Mouse (Mus musculus) testis, postnatal 10 days (tissue): ENCODE measurements at regions not wholly inside any gene's neighbourhood (a gene's known extent, or its start where the extent isn't known, plus 50 kb on each side); places are given as distances from the start of the nearest gene placed in this dataset.

ENCODE experiments used
- DNase-seq: peaks from one replicate; pipeline ENCODE4 v3.0.0; 2021; ENCODE audit warnings: low spot score

DNA sequence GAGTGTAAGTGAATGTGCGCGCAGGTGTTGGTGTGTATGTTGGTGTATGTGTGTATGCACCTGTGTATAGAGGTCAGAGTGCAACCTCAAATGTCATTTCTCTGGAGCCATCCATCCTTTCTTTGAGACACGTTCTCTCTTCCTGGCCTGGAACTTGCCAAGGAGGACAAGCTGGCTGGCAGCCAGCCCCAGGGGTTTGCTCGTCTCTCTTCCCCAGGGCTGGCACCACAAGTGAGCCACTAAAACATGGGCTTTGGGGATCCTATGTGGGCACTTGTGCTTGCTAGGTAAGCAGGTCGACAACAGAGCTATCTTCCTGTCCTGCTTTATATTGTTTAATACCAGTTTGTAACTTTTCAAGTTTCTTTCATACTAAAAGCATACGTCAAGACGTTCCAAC lies 189.8 kb upstream of the Cxcr4 start:
- no peak for DNase-seq

DNA sequence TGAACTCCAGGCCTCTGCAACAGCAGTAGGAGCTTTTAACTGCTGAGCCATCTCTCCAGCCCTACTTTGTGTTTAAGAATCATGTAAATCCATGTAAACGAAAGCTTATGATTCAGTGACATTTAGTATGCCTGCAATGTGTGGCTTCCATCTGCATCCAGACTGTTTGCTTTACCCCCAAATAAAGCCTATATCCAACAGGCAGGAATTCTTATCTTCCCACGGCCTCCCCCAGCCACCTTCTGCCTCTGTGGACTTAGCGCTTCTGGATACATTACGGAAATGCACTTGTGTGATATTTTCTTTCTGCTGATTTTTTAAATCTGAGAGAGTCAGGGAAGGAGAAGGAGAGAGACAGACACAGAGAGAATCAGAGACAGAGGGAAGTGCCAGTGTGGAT lies 189.2 kb upstream of the Cxcr4 start:
- DNase-seq = no peak

DNA sequence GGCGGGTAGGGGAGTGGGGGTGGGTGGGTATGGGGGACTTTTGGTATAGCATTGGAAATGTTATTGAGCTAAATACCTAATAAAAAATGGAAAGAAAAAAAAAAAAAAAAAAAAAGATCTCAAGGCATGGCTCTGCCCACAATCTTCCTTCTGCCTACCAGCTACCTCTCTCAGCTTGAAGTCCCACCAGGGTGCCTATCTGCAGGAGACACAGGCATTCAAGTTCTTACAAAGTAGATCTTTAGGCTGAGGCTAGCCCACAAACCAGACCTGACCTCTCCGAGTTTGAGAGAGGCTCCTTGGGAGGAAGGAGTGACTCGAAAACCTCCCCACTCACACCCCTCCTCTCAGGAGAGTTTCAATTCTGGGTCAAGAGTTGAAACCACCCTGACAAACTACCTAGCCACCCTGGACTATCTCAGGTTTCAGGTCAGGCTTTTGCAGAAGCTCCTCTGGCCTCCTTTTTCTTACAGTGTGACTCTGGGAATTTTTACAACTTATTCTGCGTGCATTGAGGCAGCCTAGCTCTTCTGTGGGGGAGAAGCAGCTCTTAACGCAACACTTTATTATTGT lies 187.6 kb upstream of the Cxcr4 start:
- no peak for DNase-seq

DNA sequence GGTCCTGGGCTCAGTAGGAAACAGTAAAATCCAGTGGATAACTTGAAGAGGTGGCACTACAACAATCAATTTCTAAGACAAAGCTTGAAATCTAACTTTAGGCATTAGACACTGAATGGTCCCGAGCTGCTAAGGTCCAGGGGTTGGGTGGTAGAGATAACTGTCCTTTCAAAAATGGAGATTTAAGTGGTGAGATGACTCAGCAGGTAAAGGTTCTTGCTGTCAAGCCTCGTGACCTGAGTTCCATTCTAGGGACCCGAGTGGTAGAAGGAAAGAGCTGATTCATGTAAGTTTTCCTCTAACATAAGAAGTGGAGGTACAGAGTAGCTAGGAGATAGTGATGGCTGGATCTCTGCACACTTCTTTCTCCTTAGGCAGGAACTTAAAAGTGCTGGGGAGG lies 180.3 kb upstream of the Cxcr4 start:
- no peak for DNase-seq

DNA sequence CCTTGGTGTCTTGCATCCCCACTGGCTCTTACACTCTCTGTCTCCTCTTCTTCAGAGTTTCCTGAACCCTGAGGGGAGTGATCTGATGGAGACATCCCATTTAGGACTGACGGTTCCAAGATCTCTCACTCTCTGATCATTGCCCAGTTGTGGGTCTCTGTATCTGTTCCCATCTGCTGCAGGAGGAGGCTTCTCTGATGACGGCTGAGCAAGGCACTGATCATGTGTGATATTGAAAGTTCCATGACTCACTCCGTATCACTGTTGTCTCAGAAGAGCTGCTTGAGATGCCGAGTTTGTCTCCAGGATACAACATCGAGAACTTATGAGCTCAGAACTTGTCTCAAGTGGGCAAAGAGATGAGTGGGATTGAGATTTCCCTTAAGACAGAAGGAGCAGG lies 178.7 kb upstream of the Cxcr4 start:
- DNase-seq = no peak

DNA sequence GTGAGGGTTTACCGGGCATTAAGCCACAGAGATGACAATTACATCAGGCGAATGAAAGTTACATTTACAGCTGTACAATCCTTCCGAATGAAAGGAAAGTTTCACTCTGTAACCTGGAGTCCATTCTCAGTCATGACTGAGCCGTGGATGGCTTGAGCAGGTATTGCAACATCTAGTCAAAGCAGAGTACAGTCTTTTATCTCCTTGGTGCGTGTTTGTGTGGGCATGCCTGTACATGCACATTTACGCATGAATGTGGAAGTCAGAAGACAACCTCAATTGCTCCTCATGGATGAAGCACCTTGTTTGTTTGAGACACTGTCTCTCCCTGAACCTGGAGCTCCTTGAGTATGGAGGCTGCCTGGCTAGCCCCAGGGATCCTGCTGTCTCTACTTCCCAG lies 175.9 kb upstream of the Cxcr4 start:
- DNase-seq = no peak

DNA sequence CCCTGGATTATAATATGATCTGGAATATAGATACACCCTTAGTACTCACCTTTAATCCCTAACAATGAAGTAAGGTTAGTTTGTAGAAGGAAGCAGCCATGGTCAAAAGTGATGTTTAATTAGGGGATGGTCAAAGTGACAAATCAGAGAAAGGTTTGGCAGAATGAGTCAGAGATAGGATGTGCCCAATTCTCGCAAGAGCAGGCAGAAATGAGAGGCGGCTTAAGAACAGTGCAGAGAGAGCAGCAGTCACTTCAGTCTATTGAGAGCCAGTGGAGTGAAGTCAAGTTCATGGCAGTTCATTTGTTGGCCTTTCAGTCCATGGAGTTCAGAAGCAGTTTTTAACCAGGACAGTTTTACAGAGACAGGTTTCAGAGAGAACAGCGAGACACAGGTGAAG lies 175.3 kb upstream of the Cxcr4 start:
- no peak for DNase-seq

DNA sequence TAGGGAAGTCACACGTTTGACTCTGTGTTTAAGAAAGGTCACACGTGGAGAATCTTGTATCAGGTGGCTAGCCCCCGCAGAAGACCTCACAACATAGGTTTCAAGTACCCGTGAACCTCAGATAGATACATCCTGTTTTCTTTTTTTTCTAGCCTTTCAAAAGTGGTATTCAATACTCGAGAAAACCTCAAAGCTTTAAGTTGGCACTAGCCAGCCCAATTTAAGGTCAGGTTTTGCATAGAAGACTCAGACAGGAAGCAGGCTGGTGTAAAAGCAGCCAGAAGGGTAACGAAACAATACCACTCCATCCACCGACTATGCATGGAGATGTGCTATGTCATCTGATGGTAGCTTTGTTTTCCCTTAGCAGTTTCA lies 174.8 kb upstream of the Cxcr4 start:
- no peak for DNase-seq

DNA sequence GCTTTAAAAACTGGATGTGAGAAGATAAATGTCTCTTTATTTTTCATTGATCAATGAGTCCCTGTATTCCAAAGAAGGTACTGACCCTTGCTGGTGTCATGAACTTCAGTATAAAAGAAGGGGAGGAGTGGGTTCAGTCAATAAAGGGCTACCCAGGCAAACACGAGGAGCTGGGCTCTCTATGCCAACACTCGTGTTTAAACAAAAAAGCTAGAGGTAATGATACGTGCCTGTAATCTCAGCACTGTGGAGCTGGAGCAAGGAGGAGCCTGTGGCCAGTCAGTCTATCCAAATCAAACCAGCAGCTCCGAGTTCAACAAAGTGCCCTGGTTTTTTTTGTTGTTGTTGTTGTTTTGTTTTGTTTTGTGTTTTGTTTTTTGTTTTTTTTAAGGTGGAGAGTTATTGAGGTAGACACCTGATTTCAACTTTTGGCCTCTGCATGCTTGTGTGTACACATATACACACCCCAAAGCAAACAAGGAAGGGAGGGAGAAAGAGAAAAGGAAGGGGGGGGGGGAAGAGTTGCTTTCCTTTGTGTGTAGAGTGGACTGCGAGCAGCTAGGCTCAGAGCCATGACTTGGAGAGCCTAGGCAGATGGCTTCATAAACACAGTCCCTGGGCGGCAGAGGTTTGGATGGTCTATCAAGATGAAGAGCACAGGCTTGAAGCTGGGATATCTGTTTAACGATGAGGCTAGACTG lies 174.2 kb upstream of the Cxcr4 start:
- DNase-seq = no peak

DNA sequence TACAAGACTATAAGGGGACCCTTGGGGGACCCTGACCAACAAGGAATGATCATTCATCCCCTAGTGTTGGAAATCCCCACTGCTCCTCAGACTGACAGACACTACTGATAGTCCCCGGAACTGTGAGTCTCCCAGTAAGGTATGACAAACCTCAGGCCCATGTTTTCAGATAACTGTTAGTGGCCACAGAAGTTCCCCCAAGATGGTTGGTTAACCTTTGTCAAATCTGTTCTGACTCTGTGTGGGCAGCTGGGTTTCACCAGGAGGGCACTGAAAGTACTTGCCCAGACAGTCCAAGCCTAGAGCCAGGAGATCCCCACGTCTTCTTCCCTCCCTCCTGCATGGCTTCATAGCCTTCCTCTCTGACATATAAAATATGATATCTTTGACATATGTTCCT lies 173.5 kb upstream of the Cxcr4 start:
- DNase-seq = no peak

DNA sequence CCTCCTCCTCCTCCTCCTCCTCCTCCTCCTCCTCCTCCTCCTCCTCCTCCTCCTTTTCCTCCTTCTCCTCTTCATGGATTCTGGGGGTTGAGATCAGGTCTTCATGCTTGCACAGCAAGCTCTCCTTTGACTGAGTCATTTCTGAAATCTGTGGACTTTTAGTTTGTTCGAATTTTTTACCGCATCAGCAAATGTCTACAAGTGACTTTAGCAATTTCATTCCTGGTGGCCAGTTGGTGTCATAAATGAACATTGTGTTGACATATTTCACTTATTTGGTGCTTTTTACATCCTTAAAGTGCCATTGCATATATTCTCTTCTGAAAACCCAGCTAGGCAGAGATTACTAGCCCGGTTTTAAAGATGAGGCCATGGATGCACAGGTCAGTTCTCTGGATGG lies 173.0 kb upstream of the Cxcr4 start:
- DNase-seq = no peak

DNA sequence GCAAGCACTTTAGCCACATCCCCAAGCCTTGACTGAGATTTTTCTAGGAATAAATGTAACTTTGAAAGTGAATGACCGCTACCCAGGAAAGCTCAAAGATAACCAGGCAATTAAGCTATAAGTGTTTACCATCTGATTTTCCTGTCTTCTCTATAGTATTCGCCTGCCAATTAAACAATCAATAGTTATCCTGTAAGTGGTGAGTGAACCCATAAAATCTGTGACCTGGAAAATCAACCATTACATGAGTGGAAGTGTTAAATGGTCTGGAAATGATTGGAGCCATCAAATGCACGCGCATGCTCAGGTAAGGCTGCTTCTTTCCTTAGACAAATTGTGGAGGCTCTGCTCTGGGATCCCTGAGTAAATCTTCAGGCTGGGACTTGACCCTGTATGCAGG lies 170.8 kb upstream of the Cxcr4 start:
- DNase-seq = no peak

DNA sequence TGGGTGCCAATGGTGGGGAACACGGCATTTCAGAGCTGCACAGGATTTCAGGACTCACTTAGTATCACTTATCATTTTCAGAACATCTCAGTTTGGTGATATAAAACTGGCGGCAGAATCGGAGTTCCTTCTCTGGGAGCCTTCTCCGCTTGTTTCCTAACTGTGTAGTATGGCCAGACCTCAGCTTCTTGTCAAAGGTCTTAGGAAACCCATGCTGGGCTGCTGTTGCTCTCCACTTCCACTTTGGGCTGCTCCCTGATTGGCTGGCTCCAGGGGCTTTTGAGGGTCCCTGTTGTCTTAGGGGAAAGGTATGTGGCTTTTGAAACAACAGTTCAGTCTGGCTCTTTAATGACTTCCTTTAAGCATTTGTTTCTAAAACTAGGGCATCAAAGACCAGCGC lies 170.0 kb upstream of the Cxcr4 start:
- DNase-seq = no peak

DNA sequence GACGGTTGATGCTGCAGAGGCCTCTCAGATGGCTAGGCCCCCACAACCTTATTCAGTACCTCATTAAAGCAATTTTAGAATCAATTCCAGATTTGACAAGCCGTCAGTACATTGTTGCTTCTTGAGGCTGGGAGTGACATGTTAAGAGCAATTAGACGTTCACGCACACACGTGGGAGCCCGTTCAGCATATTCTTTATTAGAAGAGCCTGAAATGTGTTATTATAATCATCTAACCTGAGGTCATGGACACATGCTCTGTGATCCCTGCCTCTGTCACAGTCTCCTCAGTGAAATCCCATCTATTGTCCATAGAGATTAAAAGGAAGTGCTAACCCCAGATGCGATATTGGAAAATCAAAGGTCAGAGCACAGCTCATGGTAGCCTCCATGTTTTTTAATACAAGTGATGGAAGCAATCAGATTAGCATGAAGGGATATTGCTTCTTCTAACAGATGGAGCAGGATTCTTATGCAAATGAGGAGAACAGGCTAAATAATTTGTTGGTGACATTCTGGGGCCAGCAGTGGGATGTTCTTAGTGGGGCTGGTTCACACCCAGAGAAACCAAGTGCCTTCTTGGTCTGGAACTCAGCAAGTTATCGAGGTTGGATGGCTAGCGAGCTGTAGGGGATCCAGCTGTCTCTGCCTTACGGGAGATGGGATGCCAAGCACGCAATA lies 166.8 kb upstream of the Cxcr4 start:
- no peak for DNase-seq

DNA sequence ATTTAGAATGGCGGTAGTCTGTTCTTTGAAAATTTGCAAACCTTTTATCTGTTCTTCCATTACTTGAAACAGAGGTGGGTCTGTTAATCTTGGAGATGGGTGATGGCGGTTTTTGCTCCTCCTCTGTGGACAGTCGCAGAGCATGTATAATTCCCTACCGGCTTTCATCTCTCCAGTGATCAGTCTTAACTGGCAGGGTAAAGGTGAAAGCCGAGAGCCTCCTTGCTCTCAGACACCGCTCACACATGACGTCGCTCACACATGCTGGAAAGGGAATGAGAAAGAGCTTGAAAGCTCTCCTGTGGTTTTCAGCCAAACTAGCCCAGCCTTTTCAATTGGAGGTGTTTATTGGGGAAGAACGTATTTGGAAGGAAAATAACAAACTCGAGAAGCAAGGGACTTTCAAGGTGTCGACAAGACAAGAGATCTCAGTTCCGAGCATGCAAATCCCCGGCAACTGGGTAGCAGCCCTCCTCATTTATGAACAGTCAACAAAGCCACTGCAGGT lies 166.3 kb upstream of the Cxcr4 start:
- DNase-seq = no peak

DNA sequence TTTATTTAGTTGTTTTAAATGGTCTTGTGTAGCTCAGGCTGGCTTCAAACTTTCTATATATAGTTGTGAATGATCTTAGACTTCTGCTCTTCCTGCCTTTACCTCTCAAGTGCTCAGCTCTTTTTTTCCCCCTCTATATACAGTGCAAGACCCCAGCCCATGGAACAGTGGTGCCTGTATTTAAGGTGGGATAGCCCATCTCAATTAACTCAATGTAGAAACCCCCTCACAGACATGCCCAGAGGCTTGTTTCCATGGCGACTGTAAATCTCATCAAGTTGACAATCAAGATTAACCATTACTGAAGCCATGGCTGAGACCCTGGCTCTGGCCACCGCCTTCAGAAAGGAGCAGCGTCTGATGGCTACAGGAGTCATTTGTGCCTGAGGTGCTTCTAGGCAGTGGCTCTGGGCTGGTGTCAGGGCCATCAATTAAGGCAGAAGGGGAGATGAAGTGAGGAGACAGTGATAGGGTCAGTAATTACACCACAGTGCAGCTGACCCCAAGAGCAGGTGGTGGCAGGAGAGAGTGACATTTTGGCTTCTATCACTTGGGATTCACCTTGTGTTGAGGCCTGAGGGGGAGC lies 161.4 kb upstream of the Cxcr4 start:
- no peak for DNase-seq

DNA sequence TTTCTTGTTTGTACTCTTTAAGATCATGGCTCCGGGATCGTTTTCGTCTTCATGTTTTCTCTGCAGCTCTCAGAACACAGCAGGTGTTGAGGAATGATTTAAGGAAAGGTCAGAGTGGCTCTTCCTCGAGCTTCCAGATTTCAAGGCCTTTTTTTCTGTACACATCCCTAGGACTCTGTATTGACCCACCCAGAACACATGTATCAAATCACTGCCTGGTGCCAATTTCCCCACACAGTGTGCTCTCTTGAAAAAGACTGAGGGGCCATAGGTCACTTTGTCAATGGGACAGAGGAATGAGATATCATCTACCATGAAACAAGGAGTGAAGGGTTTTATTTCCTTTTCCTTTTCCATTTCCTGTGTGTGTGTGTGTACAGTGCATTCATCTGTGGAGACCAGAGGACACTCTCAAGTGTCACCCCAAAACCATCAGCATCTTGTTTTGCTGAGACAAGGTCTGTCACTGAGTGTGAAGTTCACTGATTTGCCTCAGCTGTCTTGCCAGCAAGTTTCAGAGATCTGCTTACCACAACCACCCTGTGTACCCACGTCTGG lies 157.4 kb upstream of the Cxcr4 start:
- no peak for DNase-seq

DNA sequence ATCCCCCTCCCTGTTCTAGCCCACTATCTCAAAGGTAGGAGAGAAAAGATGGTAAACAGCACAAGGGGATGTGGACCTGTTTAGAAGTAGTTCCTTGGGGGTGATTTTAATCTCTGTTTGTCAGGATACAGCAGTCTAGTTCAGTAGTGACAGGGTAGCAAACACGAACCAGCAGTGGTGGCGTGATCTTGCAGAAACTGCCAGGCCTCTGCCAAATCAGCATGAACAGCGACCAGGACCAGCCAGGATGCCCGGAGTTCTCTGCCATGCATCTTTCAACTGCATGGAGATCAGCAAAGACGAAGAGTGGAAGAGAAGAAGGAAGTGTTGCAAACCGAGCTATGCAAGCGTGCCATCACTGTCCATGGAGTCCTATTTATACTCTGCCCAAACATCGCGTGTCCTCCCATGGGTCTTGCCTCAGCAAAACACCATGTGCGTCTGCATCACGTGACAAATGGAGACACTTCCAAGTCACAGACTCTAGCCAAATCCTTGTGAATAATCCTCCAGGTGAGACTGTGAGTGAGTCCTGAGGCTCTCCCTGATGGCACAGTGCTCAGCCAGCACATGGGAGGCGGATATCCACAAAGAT lies 155.2 kb upstream of the Cxcr4 start:
- no peak for DNase-seq

DNA sequence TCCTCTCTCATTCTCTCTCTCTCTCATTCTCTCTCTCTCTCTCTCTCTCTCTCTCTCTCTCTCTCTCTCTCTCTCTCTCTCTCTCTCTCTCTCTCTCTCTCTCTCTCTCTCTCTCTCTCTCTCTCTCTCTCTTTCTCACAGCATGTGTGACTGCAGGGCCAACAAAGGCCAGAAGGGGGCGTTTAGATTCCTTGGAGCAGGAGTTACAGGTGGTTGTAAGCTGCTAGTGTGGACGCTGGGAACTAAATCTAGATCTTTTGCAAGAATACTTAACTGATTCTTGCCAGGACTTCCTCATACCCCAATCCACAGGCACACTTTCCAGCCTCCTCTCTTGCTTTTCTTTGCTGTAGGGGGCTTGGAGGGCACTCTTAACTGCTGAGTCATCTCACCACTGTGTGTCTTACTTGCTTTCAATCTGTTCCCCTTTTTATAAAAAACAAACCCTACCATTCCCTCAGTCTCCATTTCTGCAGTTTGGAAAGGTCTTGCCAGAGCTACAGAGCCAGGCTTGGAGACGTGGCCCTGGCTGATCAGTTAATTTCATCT lies 154.4 kb upstream of the Cxcr4 start:
- DNase-seq = no peak

DNA sequence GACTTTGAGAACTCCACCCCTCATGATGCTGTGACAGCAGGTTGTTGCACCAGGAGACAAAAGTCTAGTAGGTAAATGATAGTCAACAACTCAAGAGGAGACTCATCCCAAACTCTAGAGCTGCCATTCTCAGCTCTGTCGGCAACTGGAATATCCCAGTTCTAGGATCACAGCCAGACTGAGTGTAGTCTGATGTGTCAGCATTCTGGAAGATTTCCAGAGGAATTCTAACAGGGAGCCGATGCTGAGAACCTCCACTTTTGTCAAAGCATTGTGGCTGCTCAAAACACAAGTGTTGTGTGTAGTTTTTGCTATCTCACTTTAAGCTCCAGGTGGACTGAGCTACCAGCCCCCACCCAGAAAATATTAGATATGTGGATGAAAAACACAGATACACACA lies 148.5 kb upstream of the Cxcr4 start:
- DNase-seq = no peak

DNA sequence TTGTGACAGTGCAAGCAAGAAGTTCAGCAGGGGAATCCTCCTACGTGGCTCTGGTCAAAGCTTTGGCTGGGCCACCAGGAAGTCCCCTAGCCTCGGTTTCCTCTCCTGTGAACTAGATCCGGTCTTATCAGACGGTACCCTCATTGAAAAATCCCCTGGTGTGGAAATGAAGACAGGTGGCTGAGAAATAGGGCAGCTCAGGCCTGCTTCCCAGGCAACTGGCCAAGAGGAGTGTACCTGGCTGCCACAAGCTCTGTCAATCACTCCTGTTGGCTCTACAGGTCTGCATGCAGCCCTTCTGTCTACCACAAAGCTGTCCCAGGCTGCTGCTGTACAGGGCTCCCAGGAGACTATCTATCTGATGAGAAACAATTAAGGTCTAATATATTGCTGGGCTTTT lies 146.1 kb upstream of the Cxcr4 start:
- DNase-seq = no peak

DNA sequence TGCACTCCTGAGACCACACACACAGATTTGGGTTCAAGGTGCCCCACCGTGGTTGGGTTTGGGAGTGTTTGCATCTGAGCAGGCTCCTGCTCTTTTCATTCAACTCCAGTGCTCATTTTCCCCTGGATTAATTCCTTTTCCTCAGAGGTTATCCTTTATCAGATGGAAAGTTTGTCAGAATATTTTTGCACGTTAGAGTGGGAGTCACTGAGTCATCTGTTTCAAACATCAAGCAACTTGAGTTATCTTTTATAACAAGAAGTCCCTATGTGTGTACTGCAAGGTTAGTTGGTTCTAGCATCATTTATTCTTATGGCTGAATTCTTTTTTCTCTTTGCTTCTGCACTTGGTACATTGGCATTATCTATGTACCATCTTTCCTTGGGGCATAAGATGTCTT lies 142.8 kb upstream of the Cxcr4 start:
- DNase-seq = no peak
